Mouse (Mus musculus): ENCODE measurements around the gene Tagln3. TPM values are rescaled to one million over a fixed set of nuclear protein-coding genes. Genes with fewer than 3 reads are reported as not detected.

Tagln3 gene
- polyA plus RNA-seq, 1 experiment from 2014 or later, result 94.9 TPM

GRCm38 (mm10) chr16:45662381-45662780, 62.0 kb downstream of the Tagln3 start:
- no peaks in the 10 kb centered on the region for H3K27me3 ChIP-seq (ENCODE audit: control insufficient read depth, insufficient read depth, low read length)
- no peak overlapping the region for H3K27ac ChIP-seq (replicated peaks; ENCODE audit: low read depth, low read length)
- no peaks in the 10 kb centered on the region for H3K9me3 ChIP-seq (replicated peaks; ENCODE audit: control insufficient read depth, low read length)
- no peak for ATAC-seq (replicated peaks; ENCODE audit: insufficient number of reproducible peaks, low FRiP score, low TSS enrichment, low read depth)
- no peak overlapping the region for H3K9ac ChIP-seq (replicated peaks; ENCODE audit: low read length)
- H3K4me3 ChIP-seq (ENCODE audit: low read depth, low read length), result no peak overlapping the region
- DNase-seq (ENCODE audit: low spot score), result no peak
- H3K4me1 ChIP-seq (ENCODE audit: control insufficient read depth, insufficient read depth, low read length), result no peaks in the 10 kb centered on the region
- H3K4me2 ChIP-seq (ENCODE audit: low read depth, low read length), result no peak overlapping the region
- no peaks in the 10 kb centered on the region for H3K36me3 ChIP-seq (replicated peaks; ENCODE audit: control insufficient read depth, insufficient read depth, low read depth, low read length)

Other genes with a start within 250 kb of the Tagln3 start
- not detected in 2 replicates for gene Gm609, start 231.6 kb downstream of the Tagln3 start, polyA plus RNA-seq (2014; fragmentation: Nextera tagmentation; extraction: Ambion mirVana)
- gene Gm17783, start 192.6 kb downstream of the Tagln3 start, polyA plus RNA-seq (2014; fragmentation: Nextera tagmentation; extraction: Ambion mirVana), result not detected in 2 replicates
- gene Slc9c1, start 189.3 kb downstream of the Tagln3 start, polyA plus RNA-seq (2014; fragmentation: Nextera tagmentation; extraction: Ambion mirVana), result not detected in 2 replicates
- 0.15 and 0.32 TPM in 2 replicates for gene Gcsam, start 114.2 kb downstream of the Tagln3 start, polyA plus RNA-seq (2014; fragmentation: Nextera tagmentation; extraction: Ambion mirVana)
- gene BC016579, start 70.5 kb downstream of the Tagln3 start, polyA plus RNA-seq (2014; fragmentation: Nextera tagmentation; extraction: Ambion mirVana), result 0.15 and 0.18 TPM in 2 replicates
- 0.21 and 0.28 TPM in 2 replicates for gene Tmprss7, start 30.9 kb downstream of the Tagln3 start, polyA plus RNA-seq (2014; fragmentation: Nextera tagmentation; extraction: Ambion mirVana)
- gene Abhd10, start 18.3 kb upstream of the Tagln3 start, polyA plus RNA-seq (2014; fragmentation: Nextera tagmentation; extraction: Ambion mirVana), result 36.9 and 40.6 TPM in 2 replicates
- 48.9 and 54.6 TPM in 2 replicates for gene Phldb2, start 229.0 kb upstream of the Tagln3 start, polyA plus RNA-seq (2014; fragmentation: Nextera tagmentation; extraction: Ambion mirVana)

Measured in embryonic facial prominence, embryonic 11.5 days (tissue).